Mouse (Mus musculus) heart, postnatal 0 days (tissue): ENCODE data around the gene Gata2.

ENCODE experiments used
- CTCF ChIP-seq: IDR thresholded peaks from 2 replicates; pipeline ENCODE4 v1.5.1; 2016; ENCODE audit warnings: antibody characterized with exemption, control low read depth, low read depth
- EP300 ChIP-seq: IDR thresholded peaks from 2 replicates; pipeline ENCODE4 v1.6.1; 2016; ENCODE audit warnings: antibody characterized with exemption, low read depth

- TF ChIP-seq EP300 (no peak), CTCF (no peak)
These were observed 10.2 kb downstream of the Gata2 start for GRCm38 (mm10) chr6:88203791-88204405.
